ENCODE assay signal across 17 mouse cellular contexts in genomic region chr6:35225696-35226095, GRCm38 (mm10).
"Had no signal": no experiment of that assay in that cellular context is flagged by ENCODE, and none has a peak within 500 bp of the region (broad histone marks: within the 10 kb centered on the region; RNA-seq: fewer than 3 reads in every experiment).

No protein-coding gene starts in this region.

- H3K4me3 ChIP-seq: limb, embryonic 10.5 days; limb, embryonic 13.5 days; liver, embryonic 13.5 days; stomach, embryonic 15.5 days had no signal

- H3K9ac ChIP-seq: limb, embryonic 13.5 days; liver, embryonic 13.5 days; stomach, embryonic 15.5 days had no signal

- H3K4me1 ChIP-seq: limb, embryonic 10.5 days; limb, embryonic 13.5 days; liver, embryonic 13.5 days; stomach, embryonic 15.5 days had no signal

- DNase-seq: kidney, adult 2 months; kidney, postnatal 25 days; liver; liver, embryonic 13.5 days; lung, adult 2 months; lung, postnatal 14 days; lung, postnatal 4 days; midbrain, embryonic 14.5 days; right cerebral cortex, postnatal 25 days; spleen, adult 18-20 months; thymus, postnatal 25 days had no signal

- H3K27me3 ChIP-seq: limb, embryonic 13.5 days; liver, embryonic 13.5 days; stomach, embryonic 15.5 days had no signal

- H3K4me2 ChIP-seq: limb, embryonic 13.5 days; liver, embryonic 13.5 days; midbrain, embryonic 11.5 days; stomach, embryonic 15.5 days had no signal

- H3K27ac ChIP-seq: kidney, postnatal 0 days; limb, embryonic 10.5 days; limb, embryonic 13.5 days; liver, embryonic 13.5 days; stomach, embryonic 15.5 days had no signal

- ATAC-seq: intestine, postnatal 0 days had no signal

- H3K9me3 ChIP-seq: limb, embryonic 10.5 days; limb, embryonic 13.5 days; liver, embryonic 13.5 days; stomach, embryonic 15.5 days had no signal
